Mouse (Mus musculus) testis, adult 2 months (tissue): ENCODE data around the gene Prg4.

ENCODE experiments used
- CTCF ChIP-seq: fragments of 200-500 bp; IDR thresholded peaks from 2 replicates; pipeline ENCODE4 v1.5.1; 2012; ENCODE audit warnings: low read depth, mild to moderate bottlenecking, inconsistent platforms, low read length, moderate library complexity; ENCODE audit not compliant: control insufficient read depth, insufficient read depth, insufficient replicate concordance
- POLR2A ChIP-seq: fragments of 200-500 bp; IDR thresholded peaks from 2 replicates; pipeline ENCODE4 v1.6.1; 2012; ENCODE audit warnings: low read depth, mild to moderate bottlenecking, inconsistent platforms, low read length, moderate library complexity; ENCODE audit not compliant: control insufficient read depth

- no peak for TF ChIP-seq CTCF
- no peak for TF ChIP-seq POLR2A
Observed at GRCm38 (mm10) chr1:150465364-150465763, 601 bp downstream of the Prg4 start.
